Mouse (Mus musculus): ENCODE measurements around the gene Gabbr2. TPM values are rescaled to one million over a fixed set of nuclear protein-coding genes. Genes with fewer than 3 reads are reported as not detected.

Gene Gabbr2
- polyA plus RNA-seq, 1 experiment from 2014 or later: 0.27 TPM

- H3K36me3 ChIP-seq (ENCODE audit: control insufficient read depth, insufficient read depth, low read length): no peaks in the 10 kb centered on the region
- H3K9ac ChIP-seq (ENCODE audit: low read length): no peak overlapping the region
- no peak overlapping the region for H3K4me2 ChIP-seq (ENCODE audit: low read depth, low read length, severe bottlenecking)
- H3K9me3 ChIP-seq (ENCODE audit: control insufficient read depth, low read length): no peaks in the 10 kb centered on the region
- DNase-seq (ENCODE audit: low spot score): no peak
- H3K4me3 ChIP-seq (ENCODE audit: low read depth, low read length): no peak overlapping the region
- H3K4me1 ChIP-seq (replicated peaks; ENCODE audit: control insufficient read depth, insufficient read depth, low read length): no peaks in the 10 kb centered on the region
- ATAC-seq (replicated peaks; ENCODE audit: low FRiP score): no peak
- H3K27me3 ChIP-seq (ENCODE audit: control insufficient read depth, insufficient read depth, low read length): no peaks in the 10 kb centered on the region
- 90% methylated on average over 6 of the region's 6 CpGs for WGBS
- H3K27ac ChIP-seq (ENCODE audit: low read depth, low read length): no peak overlapping the region
Measured at GRCm38 (mm10) chr4:46978371-46978770, 13.3 kb downstream of the Gabbr2 start.

DNA sequence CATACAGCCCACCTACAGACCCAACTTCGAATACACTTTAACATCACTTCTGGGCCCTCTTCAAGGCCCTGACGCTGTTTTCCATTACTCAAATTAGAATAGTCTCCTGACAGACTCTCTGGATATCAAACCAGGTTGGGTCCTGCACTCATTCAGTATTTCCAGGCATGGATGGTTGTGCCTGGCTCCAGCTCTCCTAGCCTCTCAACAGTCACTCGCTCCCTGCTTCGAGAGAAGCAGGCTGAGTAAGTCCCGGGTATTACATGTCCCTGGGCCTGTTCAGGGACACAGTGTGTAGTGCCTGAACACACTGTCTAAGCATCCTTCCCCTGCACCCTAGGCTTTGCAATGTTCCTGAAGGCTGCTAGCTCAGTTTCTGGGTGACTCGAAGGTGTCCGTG lies 14.5 kb downstream of the Gabbr2 start:
- no peak overlapping the region for H3K4me2 ChIP-seq (ENCODE audit: low read depth, low read length, severe bottlenecking)
- no peaks in the 10 kb centered on the region for H3K9me3 ChIP-seq (ENCODE audit: control insufficient read depth, low read length)
- H3K4me3 ChIP-seq (ENCODE audit: low read depth, low read length): no peak overlapping the region
- H3K36me3 ChIP-seq (ENCODE audit: control insufficient read depth, insufficient read depth, low read length): no peaks in the 10 kb centered on the region
- DNase-seq (ENCODE audit: low spot score): no peak
- H3K9ac ChIP-seq (ENCODE audit: low read length): no peak overlapping the region
- 90% methylated on average over 7 of the region's 7 CpGs for WGBS
- H3K4me1 ChIP-seq (replicated peaks; ENCODE audit: control insufficient read depth, insufficient read depth, low read length): no peaks in the 10 kb centered on the region
- no peak for ATAC-seq (replicated peaks; ENCODE audit: low FRiP score)
- no peak overlapping the region for H3K27ac ChIP-seq (ENCODE audit: low read depth, low read length)
- H3K27me3 ChIP-seq (ENCODE audit: control insufficient read depth, insufficient read depth, low read length): no peaks in the 10 kb centered on the region

DNA sequence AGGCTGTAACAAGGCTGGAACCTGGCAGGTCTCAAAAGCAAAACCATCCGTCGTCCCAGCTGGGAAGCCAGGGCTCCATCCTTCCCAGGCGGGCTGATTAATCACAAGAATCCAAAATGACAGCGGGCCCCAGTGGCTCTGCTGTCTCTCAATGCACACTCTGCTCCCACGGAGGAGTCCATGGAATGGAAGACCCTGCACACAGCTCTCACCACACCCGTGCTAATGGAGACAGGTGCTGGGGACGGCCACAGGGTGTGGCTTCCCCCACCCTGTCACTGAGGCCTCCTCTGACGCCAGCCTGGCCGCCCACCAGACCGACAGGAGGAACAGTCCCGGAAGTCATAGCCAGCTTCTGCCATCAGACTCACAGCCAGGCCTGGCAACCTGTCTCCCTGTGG lies 15.0 kb downstream of the Gabbr2 start:
- Histone ChIP-seq H3K27me3 (ENCODE audit: control insufficient read depth, insufficient read depth, low read length) (no peaks in the 10 kb centered on the region), H3K4me1 (replicated peaks; ENCODE audit: control insufficient read depth, insufficient read depth, low read length) (no peaks in the 10 kb centered on the region), H3K27ac (ENCODE audit: low read depth, low read length) (no peak overlapping the region), H3K4me2 (ENCODE audit: low read depth, low read length, severe bottlenecking) (no peak overlapping the region), H3K9me3 (ENCODE audit: control insufficient read depth, low read length) (no peaks in the 10 kb centered on the region), H3K9ac (ENCODE audit: low read length) (no peak overlapping the region), H3K36me3 (ENCODE audit: control insufficient read depth, insufficient read depth, low read length) (no peaks in the 10 kb centered on the region), H3K4me3 (ENCODE audit: low read depth, low read length) (no peak overlapping the region)
- WGBS: 81% methylated on average over 11 of the region's 11 CpGs
- no peak for ATAC-seq (replicated peaks; ENCODE audit: low FRiP score)
- no peak for DNase-seq (ENCODE audit: low spot score)

DNA sequence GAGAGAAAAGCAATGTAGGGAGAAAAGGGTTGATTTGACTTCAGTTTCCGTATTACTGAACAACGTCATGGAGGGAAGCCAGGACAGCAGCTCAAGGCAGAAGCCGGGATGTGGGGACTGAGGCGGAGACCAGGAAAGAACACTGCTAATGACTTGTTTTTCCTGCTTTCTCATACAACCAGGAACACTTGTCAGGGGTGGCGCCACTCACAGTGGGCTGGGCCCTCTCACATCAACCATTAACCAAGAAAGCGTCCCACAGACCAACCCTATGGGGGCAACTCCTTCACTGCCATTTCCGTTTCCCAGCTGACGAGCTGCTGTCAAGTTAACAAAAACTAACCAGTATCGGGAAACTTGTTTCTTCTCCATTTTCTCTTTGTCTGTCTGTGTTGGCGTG lies 18.4 kb downstream of the Gabbr2 start:
- no peak overlapping the region for H3K9ac ChIP-seq (ENCODE audit: low read length)
- H3K27ac ChIP-seq (ENCODE audit: low read depth, low read length): no peak overlapping the region
- no peaks in the 10 kb centered on the region for H3K4me1 ChIP-seq (replicated peaks; ENCODE audit: control insufficient read depth, insufficient read depth, low read length)
- no peak overlapping the region for H3K4me3 ChIP-seq (ENCODE audit: low read depth, low read length)
- ATAC-seq (replicated peaks; ENCODE audit: low FRiP score): no peak
- no peak for DNase-seq (ENCODE audit: low spot score)
- no peaks in the 10 kb centered on the region for H3K9me3 ChIP-seq (ENCODE audit: control insufficient read depth, low read length)
- H3K27me3 ChIP-seq (ENCODE audit: control insufficient read depth, insufficient read depth, low read length): no peaks in the 10 kb centered on the region
- no peak overlapping the region for H3K4me2 ChIP-seq (ENCODE audit: low read depth, low read length, severe bottlenecking)
- 89% methylated on average over 10 of the region's 10 CpGs for WGBS
- no peaks in the 10 kb centered on the region for H3K36me3 ChIP-seq (ENCODE audit: control insufficient read depth, insufficient read depth, low read length)

GRCm38 (mm10) chr4:46967981-46968380 lies 23.7 kb downstream of the Gabbr2 start:
- Histone ChIP-seq H3K36me3 (ENCODE audit: control insufficient read depth, insufficient read depth, low read length) (no peaks in the 10 kb centered on the region), H3K9me3 (ENCODE audit: control insufficient read depth, low read length) (no peaks in the 10 kb centered on the region; the same call in 1 of the 2 replicates), H3K27ac (ENCODE audit: low read depth, low read length) (no peak overlapping the region), H3K4me2 (ENCODE audit: low read depth, low read length, severe bottlenecking) (no peak overlapping the region), H3K9ac (ENCODE audit: low read length) (no peak overlapping the region), H3K4me3 (ENCODE audit: low read depth, low read length) (no peak overlapping the region), H3K4me1 (replicated peaks; ENCODE audit: control insufficient read depth, insufficient read depth, low read length) (no peaks in the 10 kb centered on the region), H3K27me3 (ENCODE audit: control insufficient read depth, insufficient read depth, low read length) (no peaks in the 10 kb centered on the region)
- DNase-seq (ENCODE audit: low spot score) (no peak), ATAC-seq (replicated peaks; ENCODE audit: low FRiP score) (no peak)
- WGBS: 91% methylated on average over 10 of the region's 10 CpGs

GRCm38 (mm10) chr4:46966551-46966950 lies 25.1 kb downstream of the Gabbr2 start:
- Histone ChIP-seq H3K9ac (ENCODE audit: low read length) (no peak overlapping the region), H3K4me3 (ENCODE audit: low read depth, low read length) (no peak overlapping the region), H3K27me3 (ENCODE audit: control insufficient read depth, insufficient read depth, low read length) (no peaks in the 10 kb centered on the region), H3K27ac (ENCODE audit: low read depth, low read length) (no peak overlapping the region), H3K36me3 (ENCODE audit: control insufficient read depth, insufficient read depth, low read length) (no peaks in the 10 kb centered on the region), H3K9me3 (ENCODE audit: control insufficient read depth, low read length) (no peaks in the 10 kb centered on the region; the same call in 1 of the 2 replicates), H3K4me2 (ENCODE audit: low read depth, low read length, severe bottlenecking) (no peak overlapping the region), H3K4me1 (replicated peaks; ENCODE audit: control insufficient read depth, insufficient read depth, low read length) (no peaks in the 10 kb centered on the region)
- DNase-seq (ENCODE audit: low spot score) (no peak), ATAC-seq (replicated peaks; ENCODE audit: low FRiP score) (no peak)

DNA sequence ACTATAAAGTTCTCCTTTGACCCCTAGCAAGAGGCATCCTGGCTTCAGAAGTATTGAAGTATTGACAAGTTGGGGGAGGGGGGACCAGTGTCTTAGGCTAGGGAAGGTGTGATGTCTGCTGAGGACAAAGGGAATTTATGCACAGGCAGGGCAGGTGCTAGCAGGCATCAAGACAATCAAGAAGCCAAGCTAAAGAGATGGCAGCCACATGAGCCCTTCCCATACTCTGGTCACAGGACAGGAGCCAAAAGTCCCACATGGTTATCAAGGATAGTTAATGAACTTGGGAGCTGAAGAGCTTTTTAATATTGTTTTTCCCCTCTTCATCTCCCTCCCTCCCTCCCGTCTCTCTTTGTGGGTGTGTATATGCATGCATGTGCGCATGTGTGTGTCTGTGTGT lies 30.3 kb downstream of the Gabbr2 start:
- 92% methylated on average over 2 of the region's 2 CpGs for WGBS
- Histone ChIP-seq H3K4me1 (replicated peaks; ENCODE audit: control insufficient read depth, insufficient read depth, low read length) (no peaks in the 10 kb centered on the region), H3K4me2 (ENCODE audit: low read depth, low read length, severe bottlenecking) (no peak overlapping the region)

GRCm38 (mm10) chr4:46960208-46960607 lies 31.5 kb downstream of the Gabbr2 start:
- H3K4me1 ChIP-seq (replicated peaks; ENCODE audit: control insufficient read depth, insufficient read depth, low read length): no peaks in the 10 kb centered on the region
- H3K27ac ChIP-seq (ENCODE audit: low read depth, low read length): no peak overlapping the region
- H3K9me3 ChIP-seq (ENCODE audit: control insufficient read depth, low read length): no peaks in the 10 kb centered on the region; the same call in 1 of the 2 replicates
- H3K4me2 ChIP-seq (ENCODE audit: low read depth, low read length, severe bottlenecking): no peak overlapping the region
- no peaks in the 10 kb centered on the region for H3K36me3 ChIP-seq (ENCODE audit: control insufficient read depth, insufficient read depth, low read length)
- DNase-seq (ENCODE audit: low spot score): no peak
- no peak overlapping the region for H3K4me3 ChIP-seq (ENCODE audit: low read depth, low read length)
- H3K9ac ChIP-seq (ENCODE audit: low read length): no peak overlapping the region
- ATAC-seq (replicated peaks; ENCODE audit: low FRiP score): no peak
- 90% methylated on average over 10 of the region's 10 CpGs for WGBS
- no peaks in the 10 kb centered on the region for H3K27me3 ChIP-seq (ENCODE audit: control insufficient read depth, insufficient read depth, low read length)

More for the DNA sequence above, 30.3 kb downstream of the Gabbr2 start:
- no peak overlapping the region for H3K9ac ChIP-seq (ENCODE audit: low read length)
- H3K36me3 ChIP-seq (ENCODE audit: control insufficient read depth, insufficient read depth, low read length): no peaks in the 10 kb centered on the region
- no peak overlapping the region for H3K27ac ChIP-seq (ENCODE audit: low read depth, low read length)
- no peaks in the 10 kb centered on the region; the same call in 1 of the 2 replicates for H3K9me3 ChIP-seq (ENCODE audit: control insufficient read depth, low read length)
- no peak for DNase-seq (ENCODE audit: low spot score)
- no peak overlapping the region for H3K4me3 ChIP-seq (ENCODE audit: low read depth, low read length)
- H3K27me3 ChIP-seq (ENCODE audit: control insufficient read depth, insufficient read depth, low read length): no peaks in the 10 kb centered on the region
- no peak for ATAC-seq (replicated peaks; ENCODE audit: low FRiP score)

GRCm38 (mm10) chr4:46959776-46960175 lies 31.9 kb downstream of the Gabbr2 start:
- DNase-seq (ENCODE audit: low spot score) (no peak), ATAC-seq (replicated peaks; ENCODE audit: low FRiP score) (no peak)
- H3K4me2 ChIP-seq (ENCODE audit: low read depth, low read length, severe bottlenecking): no peak overlapping the region
- no peaks in the 10 kb centered on the region for H3K9me3 ChIP-seq (ENCODE audit: control insufficient read depth, low read length)
- no peaks in the 10 kb centered on the region for H3K27me3 ChIP-seq (ENCODE audit: control insufficient read depth, insufficient read depth, low read length)
- H3K36me3 ChIP-seq (ENCODE audit: control insufficient read depth, insufficient read depth, low read length): no peaks in the 10 kb centered on the region
- H3K27ac ChIP-seq (ENCODE audit: low read depth, low read length): no peak overlapping the region
- no peak overlapping the region for H3K9ac ChIP-seq (ENCODE audit: low read length)
- WGBS: 95% methylated on average over 6 of the region's 6 CpGs
- no peak overlapping the region for H3K4me3 ChIP-seq (ENCODE audit: low read depth, low read length)
- H3K4me1 ChIP-seq (replicated peaks; ENCODE audit: control insufficient read depth, insufficient read depth, low read length): no peaks in the 10 kb centered on the region

Data from forebrain, embryonic 11.5 days (tissue).